Mouse (Mus musculus) retina, postnatal 7 days (tissue): Measurements from ENCODE around the gene Abhd17a.

Experiments
- DNase-seq: peaks from one replicate; pipeline ENCODE4 v3.0.0-alpha.2; 2012; ENCODE audit warnings: low read depth, low spot score

Gene Abhd17a

DNA sequence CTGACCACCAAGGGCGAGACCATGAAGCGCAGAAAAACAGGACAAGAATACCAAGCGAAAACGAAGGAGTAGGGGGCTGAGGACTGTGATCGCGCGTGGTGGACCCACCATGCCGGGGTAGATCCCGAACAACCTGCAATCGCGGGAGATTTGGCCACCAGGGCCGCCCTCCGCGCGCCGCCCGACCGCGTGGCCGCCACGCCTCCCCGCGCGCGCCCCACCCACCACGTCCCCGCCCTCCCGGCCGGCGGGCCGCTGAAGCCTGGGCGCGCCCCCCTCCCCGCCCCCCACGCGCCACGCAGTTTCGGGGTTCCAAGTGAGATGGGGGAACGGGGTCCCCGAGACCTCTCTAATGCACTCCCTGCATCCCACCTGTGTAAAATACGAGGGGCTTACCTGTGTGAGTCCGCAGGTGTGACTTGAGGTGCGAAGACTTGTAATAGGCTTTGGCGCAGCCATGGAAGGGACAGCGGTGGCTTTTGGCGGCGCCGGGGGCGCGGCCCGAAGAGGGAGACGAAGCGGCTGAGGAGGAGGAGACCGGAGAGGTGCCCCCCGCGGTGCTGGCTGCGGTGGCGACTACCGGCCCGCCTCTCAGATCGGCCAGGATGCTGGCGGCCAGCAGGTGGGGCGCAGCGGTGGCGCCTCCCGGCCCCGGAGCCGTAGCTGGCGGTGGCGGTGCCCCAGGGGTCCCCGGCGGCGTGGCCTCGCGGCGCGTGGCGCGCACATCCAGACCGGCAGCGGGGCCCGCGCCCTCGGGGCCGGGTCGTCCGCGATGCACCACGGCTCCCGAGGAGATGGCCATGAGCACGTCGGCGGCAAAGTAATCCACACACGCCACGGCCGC is 13.6 kb downstream of the Abhd17a start:
- DNase-seq, result no peak

DNA sequence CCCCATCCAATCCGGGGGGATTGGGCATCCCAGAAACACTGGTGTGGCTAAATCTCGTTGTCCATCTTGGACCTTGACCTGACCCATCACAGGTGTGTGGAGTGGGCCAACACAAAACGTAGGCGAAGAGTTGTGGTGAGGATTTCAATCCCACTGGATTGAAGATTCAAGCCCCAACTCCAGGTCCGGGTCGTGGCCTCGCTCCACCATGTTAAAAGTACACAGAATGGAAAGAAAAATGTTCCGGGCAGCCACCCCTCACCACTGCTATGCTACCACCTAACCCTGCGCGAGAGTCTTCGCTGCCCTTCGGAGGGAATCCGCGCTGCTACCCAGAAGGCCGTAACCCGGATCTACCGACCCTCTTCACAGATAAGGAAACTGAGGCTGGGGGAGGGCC is 14.2 kb downstream of the Abhd17a start:
- no peak for DNase-seq

DNA sequence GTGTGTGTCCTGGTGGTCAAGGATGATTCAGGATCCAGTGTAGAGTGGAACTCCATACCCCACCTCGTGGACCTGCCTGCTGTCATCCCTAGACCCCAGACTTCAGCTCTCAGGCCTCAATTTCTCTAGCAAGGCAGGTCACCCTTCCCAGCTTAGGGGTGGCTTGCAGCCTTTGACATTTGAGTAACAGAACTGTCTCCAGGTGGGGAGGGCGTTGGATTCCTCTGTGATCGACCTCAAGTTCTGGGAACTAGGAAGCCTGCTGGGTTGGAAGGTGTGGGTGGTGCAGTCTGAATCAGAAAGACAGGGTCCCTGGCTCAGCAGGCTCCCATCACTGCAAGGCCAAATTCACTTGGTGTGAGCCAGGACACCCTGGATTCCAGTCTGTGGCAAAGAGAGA is 15.2 kb downstream of the Abhd17a start:
- no peak for DNase-seq

DNA sequence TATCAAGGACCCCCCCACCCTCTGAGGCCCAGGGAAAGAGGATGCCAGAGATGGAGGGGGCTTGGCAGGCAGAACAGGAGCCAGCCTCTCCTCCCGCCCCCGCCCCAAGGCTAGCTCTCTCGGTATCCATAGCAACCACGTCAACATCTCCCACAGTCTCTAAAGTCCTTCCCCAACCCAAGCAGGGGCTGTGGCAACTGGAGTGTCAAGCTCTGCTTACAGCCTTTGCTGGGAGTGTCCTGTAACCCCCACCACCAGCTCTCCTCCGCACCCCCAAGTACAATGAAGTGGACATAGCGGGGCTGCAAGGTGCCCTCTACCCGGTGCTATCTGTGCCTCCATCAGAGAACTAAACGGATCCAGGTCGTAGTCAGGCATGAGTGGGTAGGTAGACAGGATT is 16.2 kb downstream of the Abhd17a start:
- no peak for DNase-seq

DNA sequence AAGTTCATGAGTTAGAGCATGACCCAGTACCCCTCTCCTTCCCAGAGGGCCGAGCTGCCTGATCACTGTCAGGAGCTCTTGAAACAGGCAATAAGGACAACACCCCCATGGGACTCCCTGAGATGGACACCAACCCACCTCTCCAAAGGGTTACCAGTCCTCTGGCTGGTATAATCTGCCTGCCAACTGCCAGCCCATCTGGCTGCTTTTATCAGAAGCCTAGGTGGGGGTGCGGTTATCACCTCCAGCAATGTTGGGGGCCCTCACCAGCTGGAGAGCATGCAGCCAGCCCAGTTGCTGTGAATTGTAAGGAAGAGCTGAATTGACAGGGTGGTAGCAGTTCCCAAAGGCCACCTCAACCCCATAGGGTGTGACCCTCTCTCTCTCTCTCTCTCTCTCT is 17.7 kb downstream of the Abhd17a start:
- DNase-seq, result no peak

DNA sequence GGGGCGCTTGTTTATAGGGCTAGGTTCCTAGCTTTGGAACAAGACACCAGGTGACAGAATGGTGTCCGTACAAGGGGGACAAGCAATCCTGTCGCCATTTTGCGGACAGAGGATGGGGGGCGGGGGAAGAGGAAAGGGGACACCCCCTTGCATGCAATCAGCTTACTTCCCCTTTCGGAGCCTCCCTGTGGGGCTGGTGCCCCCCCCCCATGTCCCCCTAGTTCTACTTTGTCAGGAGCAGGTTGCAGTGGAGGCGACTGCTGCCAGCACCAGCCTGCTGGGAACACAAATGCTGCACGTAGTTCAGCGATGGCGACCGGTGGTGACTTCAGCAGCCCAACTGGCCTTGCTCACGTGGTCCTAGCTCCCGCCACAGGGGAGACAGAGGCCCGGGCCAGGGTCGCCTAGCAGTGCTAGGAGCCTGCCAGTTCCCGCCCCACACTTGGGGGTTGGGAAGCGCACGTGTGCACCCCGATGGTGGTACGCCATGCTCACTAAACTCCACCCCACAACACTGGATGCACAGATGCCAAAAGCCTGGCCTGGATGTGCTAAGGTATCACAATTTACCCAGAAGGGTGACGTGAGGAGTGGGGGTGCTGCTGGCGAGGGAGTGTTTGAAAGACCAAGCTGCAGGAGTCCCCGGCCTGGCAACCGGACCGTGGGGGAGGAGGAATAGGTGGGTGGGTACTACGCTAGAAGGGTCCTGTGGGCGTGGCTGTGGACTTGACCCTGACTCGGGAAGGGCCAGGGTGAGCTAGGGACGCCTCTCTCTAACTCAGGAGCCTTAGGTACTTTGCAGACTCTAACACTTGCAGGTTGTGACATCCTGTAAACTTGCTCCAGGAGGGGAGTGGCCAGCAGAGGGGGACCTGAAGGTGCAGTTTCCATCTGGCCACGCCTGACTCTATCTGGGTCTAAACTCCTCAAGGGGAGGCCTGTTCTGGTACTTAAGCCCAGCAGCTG is 19.0 kb downstream of the Abhd17a start:
- no peak for DNase-seq

DNA sequence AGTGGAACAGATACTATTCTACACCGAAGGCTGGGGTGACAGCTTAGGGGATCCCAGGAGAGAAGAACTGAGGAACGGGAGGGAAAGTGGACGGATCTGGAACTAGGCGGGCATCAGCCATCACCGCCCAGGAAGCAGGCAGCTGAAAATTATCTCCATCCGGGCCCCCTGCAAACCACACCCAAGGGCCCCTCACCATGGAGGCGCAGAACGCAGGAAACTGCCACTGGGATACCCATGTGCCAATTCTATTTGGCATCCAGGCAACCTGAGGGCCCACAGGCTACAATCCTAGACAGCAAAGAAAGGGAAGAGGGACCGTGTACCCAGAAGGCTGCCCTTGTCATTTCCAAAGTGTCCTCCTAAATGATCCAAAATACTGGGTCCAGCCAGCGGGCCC is 19.7 kb downstream of the Abhd17a start:
- DNase-seq, result no peak

DNA sequence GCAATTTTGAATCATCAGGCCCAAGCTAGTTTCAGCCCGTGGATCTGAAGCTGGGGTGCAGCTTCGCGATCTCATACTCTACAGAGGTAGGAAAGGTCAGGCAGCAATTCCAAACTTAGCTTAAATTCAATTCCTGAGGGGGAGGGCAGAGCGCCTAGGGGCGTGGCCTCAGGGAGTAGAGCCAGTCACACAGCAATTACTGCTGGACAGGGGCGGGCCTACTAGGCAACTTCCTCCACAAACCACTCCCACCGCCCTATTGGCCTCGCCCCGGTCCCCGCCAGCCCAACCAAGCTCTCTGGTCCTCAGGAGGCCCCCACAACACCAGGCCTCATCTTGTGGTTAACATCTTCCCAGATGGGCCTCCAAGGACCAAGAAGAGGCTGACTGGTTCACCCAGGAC is 20.5 kb downstream of the Abhd17a start:
- no peak for DNase-seq

DNA sequence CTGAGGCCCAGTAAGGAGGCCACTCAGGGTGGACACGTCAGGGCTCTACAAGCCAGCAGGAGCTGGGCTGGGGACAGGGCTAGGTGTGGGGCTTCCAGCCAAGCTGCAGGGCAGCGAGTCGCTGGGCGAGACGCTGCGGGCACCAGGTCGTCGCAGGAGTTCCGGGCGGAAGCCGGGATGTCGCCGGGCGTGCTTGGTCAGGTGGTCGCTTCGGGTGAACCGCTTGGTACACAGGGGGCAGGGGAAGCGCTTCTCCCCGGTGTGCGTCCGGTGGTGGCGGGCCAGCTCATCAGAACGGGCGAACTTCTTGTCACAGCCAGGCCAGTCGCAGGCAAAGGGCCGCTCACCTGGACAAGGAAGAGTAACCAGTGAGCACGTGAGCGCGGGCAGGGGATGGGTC is 21.3 kb downstream of the Abhd17a start:
- no peak for DNase-seq

DNA sequence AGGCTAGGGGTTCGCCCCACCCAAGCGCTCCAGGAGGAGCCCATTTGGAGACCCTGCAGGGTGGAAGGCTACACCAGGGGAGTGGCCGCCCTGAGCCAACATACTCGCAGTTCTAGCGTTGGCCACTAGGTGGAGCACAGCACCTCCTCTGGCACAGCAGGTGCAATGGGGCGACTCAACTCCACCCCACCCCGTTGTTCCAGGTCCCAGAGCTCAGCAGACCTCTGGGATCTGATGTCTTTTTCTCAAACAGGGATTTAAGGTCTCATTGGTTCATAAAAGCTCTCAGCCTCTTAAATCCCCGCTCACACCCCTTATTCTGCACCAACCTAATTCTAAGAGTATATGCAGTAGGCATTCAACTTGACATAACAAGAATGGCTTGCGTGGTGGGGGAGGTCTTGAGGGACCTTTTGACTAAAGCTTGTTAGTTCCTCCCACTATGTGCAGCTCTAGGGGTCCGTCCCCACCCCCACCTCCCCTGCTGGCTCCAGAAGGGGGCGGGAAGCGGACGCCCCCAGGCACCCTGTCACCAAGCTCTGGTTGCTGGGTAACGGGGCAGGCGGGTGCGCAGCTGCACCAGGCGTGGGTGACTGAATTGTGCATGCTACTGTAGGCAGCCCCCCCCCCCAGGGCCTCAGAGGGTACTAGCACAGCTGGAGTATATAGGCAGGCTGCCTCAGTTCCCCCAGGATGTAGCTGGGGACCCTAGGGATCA is 23.6 kb downstream of the Abhd17a start:
- peak; percentile 75 for DNase-seq

DNA sequence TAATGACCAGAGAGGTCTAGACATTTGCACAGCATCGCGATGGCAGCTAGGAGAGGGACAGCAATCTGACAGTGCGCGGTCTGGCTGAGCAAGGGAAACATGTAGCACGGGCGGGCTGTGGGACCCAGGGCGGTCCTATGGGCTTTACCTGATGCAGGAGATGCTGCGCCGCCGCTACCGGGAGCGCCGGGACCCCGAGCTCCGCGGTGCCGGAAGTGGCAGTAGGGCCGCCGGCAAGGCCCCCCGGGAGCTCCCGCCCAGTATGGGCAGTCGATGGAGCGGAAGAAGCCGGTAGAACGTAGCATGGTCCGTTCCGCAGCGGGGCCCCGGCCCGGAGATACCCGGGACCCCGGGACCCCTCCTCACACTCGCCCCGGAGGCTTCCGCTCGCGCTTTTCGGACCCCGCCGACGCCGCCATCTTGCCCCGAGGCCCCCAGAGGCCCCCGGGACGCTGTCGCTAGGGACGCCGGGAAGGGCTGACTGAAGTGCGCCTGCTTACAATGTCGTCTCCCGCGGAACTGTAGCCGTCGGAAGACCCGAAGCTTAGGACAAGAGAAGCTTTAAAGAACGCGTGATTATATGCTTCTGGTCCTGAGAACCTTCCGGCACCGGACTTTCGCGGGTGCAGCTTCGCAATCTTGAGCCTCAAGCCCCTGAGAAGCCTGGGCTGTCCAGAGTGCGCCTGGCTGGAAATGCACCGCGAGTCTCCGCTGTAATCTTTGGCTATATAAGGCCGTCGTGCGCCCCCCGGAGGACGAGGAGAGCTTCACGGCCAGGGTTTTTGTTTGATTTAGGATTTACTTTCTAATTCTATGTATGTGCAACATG is 28.8 kb downstream of the Abhd17a start, which contains the start of gene Rexo1:
Gene Rexo1, minus strand, starts transcription at position 445 of the 829 bp plus-strand sequence.
- DNase-seq, result peak; percentile 91

DNA sequence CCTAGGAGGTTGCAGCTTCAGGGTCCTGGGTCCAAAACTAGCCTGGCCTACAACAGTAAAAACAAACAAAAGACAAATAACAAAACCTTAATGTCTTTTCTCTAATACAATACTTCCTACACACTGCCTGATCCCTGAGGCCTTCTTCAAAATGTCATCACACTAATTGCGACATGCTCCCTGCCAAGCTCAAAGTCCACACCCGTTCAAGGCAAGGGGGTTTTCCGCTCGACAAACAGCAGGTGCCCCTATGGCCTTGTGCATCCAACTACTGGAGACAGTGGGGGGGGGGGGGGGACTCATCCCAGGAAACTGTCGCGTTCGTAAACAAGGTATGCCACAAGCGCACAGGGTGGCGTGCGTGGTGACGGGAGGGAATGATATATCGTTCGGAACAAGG is 29.5 kb downstream of the Abhd17a start:
- DNase-seq, result no peak

DNA sequence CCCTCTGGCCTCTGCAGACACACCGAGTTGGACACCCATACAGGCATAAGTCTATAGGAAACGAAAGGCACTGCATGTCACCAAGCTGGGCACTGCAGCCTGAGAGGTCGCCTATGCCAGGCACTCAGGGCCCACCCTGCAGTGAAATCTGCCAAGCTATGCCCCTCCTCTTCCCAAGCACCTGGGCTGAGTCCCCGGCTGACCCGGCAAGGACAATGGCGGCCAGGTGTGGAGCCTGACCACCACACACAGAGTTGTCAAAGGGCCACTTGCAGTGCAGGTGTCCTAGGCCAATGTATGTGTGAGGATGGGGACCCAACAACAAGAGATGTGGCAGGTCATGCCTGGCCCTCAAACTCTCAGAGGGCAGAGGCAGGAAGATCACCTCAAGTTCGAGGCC is 30.7 kb downstream of the Abhd17a start:
- no peak for DNase-seq

DNA sequence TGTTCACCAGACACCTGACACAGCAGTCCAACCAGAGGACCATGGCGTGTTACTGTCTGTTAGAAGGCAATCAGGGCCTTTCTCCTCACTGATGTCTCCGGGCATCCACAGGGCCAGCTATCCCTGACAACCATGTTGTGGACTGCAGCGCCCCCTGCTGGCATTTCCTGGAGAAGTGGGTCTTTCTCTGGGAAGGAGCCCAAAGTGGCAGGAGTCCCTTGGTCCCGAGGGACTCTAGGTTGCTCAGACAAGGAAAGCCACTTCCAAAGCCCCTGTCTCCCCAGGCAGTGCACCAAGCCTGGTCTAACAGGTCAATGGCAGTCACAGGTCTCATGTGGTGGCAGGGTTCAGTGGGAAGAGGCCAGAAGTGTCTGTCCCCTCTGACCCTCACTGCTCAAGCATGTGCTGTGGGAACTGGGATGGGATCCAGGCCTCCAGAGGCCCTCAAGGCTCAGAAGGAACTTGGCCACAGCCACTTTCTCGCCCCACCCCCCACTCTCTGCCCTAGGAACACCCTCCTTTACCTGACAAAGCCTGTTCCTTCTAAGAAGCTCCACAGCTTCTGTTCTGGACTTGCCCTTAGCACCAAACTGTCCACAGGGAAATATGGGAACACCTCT is 32.7 kb downstream of the Abhd17a start:
- DNase-seq, result peak; percentile 68

DNA sequence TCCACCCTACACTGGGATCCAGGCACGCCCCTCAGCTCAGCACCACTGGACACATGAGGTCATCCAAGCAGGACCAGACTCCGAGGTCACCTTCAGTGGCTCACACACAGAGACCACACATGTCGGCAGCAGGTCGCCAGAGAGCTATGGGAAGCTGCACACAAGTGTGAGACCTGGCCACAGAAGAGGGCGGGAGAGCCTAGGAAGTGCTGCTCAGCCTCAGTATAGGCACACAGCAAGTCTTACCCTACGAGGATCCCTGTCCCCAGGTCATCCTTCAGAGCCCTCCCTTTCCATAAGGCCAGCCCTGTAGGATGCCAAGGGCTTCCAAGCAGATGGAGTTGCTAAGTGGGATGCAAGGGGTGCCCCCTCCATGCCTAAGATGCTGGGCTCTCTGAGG is 36.1 kb downstream of the Abhd17a start:
- no peak for DNase-seq

DNA sequence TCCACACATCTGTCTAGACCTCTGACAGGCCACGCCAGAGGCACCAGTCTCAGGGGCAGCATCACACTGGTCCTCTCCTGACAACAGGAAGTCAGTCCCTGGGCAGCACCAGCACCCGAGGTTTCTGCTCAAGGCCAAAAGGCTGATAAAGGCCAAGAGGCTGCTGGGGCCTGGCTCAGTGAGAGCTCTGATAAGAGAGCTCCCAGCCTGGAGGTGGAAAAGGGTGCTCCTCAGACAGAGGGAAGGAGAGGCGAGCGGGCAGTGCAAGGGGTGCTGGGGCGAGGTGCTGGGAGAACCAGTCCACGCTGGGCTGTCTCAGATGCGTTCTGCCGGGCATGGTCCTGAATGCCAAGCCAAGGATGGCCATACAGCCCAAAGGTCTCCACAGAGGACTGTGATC is 36.6 kb downstream of the Abhd17a start:
- DNase-seq, result no peak

DNA sequence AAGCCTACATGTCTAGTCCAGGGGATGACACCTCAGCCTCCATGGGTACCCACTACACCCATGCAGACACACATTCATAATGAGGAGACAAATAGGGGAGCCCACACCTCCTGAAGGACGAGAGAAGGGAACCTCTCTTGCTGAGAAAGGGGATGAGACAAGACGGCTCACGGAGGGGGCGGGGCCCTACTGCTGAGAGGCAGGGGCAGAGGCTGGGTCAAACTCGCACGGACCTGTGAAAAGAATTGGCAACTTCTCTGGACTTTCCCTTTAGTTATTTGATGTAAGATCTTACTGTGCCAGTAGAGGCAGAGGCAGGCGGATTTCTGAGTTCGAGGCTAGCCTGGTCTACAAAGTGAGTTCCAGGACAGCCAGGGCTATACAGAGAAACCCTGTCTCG is 37.8 kb downstream of the Abhd17a start:
- no peak for DNase-seq

DNA sequence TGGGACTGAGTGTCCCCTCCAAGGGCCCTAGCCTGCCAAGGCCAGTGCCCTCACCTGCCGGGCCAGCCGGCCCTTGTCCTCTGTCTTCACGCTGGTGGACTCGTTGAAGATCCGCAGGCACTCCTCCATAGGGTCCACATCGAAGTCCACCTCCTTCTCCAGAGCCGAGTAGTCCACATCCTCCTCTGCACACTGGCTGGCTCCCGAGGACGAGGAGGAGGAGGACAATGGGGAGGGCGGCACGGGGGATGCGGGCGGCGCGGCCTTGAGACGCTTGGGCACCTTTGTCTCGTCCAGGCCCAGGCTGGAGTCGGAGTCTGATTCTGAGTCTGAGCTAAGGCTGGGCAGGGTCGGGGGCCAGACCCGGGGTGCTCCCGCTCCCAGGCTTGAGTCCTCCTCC is 40.9 kb downstream of the Abhd17a start:
- no peak for DNase-seq

DNA sequence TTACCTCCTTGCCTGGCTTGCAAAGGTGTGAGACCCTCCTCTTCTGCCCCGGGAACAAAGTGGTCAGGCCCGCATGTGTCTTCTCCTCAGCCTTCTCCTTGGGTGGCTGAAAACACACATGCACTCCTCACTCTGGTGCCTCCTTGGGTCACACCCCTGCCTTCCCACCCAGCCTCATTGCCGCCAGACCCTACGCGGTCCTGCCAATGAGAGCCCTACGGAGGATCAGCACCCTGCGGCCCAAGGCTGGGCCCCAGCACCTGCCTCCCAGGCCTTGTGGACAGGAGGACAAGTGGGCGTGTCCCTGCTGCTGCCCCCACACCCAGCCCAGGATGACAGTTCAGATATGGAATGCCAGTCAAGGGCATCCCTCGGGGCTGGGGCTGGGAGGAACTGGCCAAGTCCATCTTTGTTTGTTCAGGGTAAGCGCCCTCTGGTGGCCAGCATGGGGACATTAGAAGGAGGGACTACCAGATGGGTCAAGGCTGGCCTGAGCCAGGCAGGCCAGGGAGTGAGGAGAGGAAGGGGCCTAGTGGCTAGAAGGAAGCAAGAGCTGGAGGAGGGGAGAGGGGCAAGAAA is 41.6 kb downstream of the Abhd17a start:
- peak; percentile 59 for DNase-seq

DNA sequence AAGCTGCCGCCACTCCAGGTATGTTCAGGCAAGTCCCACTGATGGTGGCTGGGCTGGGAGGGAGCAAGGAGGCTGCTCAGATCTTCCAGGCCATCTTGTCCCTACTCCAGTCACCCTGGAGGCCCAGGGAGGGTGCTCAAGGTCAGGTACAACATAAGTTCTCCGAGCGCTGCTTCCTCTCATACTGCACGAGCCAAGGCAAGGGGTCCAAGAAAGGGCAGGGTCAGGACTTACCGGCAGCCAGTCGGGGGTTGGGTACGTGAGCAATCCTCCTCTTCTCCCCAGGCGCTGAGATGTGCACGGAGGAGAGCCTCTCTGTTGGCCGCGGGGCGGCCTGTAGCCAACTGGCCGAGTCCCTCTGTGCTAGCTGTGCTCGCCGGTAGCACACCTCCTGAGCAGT is 42.6 kb downstream of the Abhd17a start:
- no peak for DNase-seq
